Mouse (Mus musculus): Measurements from ENCODE around the gene Tulp4. TPM values are rescaled to one million over a fixed set of nuclear protein-coding genes. Genes with fewer than 3 reads are reported as not detected.

Gene Tulp4
- polyA plus RNA-seq, 1 experiment from 2014 or later, result 33.6 TPM

GRCm38 (mm10) chr17:6115085-6115484, 8.8 kb downstream of the Tulp4 start:
- H3K27me3 ChIP-seq (ENCODE audit: control insufficient read depth, insufficient read depth, low read length), result no peaks in the 10 kb centered on the region
- H3K9ac ChIP-seq (ENCODE audit: low read length), result no peak overlapping the region
- DNase-seq (ENCODE audit: low spot score) (no peak), ATAC-seq (ENCODE audit: low FRiP score, low TSS enrichment) (no peak)
- H3K9me3 ChIP-seq (ENCODE audit: control insufficient read depth, low read length), result no peaks in the 10 kb centered on the region
- 88% methylated on average over 9 of the region's 9 CpGs for WGBS
- TF ChIP-seq EP300 (optimal IDR thresholded peaks at IDR 0.05), result no peak
- no peak for TF ChIP-seq CTCF (IDR thresholded peaks at IDR 0.05; ENCODE audit: low read depth)
- no peaks in the 10 kb centered on the region for H3K36me3 ChIP-seq (ENCODE audit: control insufficient read depth, insufficient read depth, low read length)
- H3K4me1 ChIP-seq (replicated peaks; ENCODE audit: control insufficient read depth, insufficient read depth), result no peaks in the 10 kb centered on the region
- H3K27ac ChIP-seq (replicated peaks), result no peak overlapping the region
- H3K4me2 ChIP-seq (replicated peaks; ENCODE audit: low read depth), result no peak overlapping the region
- no peak overlapping the region for H3K4me3 ChIP-seq (ENCODE audit: low read depth, low read length)

DNA sequence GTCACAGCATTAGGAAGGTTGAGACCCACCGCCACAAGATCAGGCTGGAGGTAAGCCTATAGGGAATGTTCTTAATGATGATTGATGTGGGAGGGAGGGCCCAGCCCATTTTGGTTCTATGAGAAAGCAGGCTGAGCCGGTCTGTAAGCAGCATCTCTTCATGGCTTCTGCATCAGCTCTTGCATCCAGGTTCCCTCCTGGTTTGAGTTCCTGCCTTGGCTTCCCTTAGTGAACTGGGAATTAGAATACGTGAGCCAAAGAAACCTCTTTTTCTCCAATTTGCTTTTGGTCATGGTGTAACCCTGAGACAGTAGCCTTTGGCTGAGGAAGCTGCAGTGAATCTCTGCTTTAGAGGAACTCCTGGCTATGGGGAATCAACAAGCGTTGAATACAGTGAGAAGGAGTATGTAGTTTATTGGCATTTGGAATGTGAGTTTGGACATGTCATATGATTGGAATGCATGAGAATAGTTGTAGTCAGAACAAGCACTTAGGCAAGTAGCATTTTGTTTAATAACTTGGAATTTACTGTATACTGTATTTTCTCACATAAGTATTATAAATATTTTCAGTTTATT, 11.0 kb downstream of the Tulp4 start:
- ATAC-seq (ENCODE audit: low FRiP score, low TSS enrichment) (no peak), DNase-seq (ENCODE audit: low spot score) (no peak)
- Histone ChIP-seq H3K4me1 (replicated peaks; ENCODE audit: control insufficient read depth, insufficient read depth) (no peaks in the 10 kb centered on the region), H3K27me3 (ENCODE audit: control insufficient read depth, insufficient read depth, low read length) (no peaks in the 10 kb centered on the region), H3K4me3 (ENCODE audit: low read depth, low read length) (no peak overlapping the region), H3K4me2 (replicated peaks; ENCODE audit: low read depth) (no peak overlapping the region), H3K9me3 (ENCODE audit: control insufficient read depth, low read length) (no peaks in the 10 kb centered on the region), H3K9ac (ENCODE audit: low read length) (no peak overlapping the region), H3K36me3 (ENCODE audit: control insufficient read depth, insufficient read depth, low read length) (0 out of 2 replicates have a peak, but pooled peaks cover 2% of the 10 kb centered on the region), H3K27ac (replicated peaks) (no peak overlapping the region)
- 56% methylated on average over 4 of the region's 4 CpGs for WGBS
- TF ChIP-seq EP300 (optimal IDR thresholded peaks at IDR 0.05), result no peak
- no peak for TF ChIP-seq CTCF (IDR thresholded peaks at IDR 0.05; ENCODE audit: low read depth)

DNA sequence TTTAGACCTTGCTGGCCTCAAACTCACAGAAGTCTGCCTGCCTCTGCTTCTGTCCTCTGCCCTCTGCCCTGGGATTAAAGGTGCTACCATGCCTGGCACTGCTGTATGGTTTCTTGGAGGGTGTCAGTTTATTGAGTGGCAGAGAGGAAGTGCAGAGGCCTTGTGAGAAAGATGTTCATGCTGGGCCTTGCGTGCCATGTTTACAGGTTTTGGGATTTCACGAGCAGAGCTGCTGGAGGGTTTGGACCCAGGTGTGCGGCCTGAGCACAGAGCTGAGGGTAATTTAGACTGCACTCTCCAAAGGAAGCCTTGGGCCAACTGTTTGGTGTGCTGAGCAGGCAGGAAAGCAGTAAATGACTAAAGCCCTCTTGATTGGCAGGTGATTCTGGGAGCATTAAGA, 11.7 kb downstream of the Tulp4 start:
- ATAC-seq (ENCODE audit: low FRiP score, low TSS enrichment) (no peak), DNase-seq (ENCODE audit: low spot score) (no peak)
- Histone ChIP-seq H3K27me3 (ENCODE audit: control insufficient read depth, insufficient read depth, low read length) (no peaks in the 10 kb centered on the region), H3K4me3 (ENCODE audit: low read depth, low read length) (no peak overlapping the region), H3K4me1 (replicated peaks; ENCODE audit: control insufficient read depth, insufficient read depth) (no peaks in the 10 kb centered on the region), H3K9ac (ENCODE audit: low read length) (no peak overlapping the region), H3K9me3 (ENCODE audit: control insufficient read depth, low read length) (no peaks in the 10 kb centered on the region), H3K4me2 (replicated peaks; ENCODE audit: low read depth) (no peak overlapping the region), H3K27ac (replicated peaks) (no peak overlapping the region), H3K36me3 (ENCODE audit: control insufficient read depth, insufficient read depth, low read length) (peaks cover 5% of the 10 kb centered on the region; the same call in 1 of the 2 replicates)
- TF ChIP-seq CTCF (IDR thresholded peaks at IDR 0.05; ENCODE audit: low read depth), result no peak
- TF ChIP-seq EP300 (optimal IDR thresholded peaks at IDR 0.05), result no peak
- WGBS, result 64% methylated on average over 3 of the region's 3 CpGs

GRCm38 (mm10) chr17:6118861-6119260, 12.6 kb downstream of the Tulp4 start:
- Histone ChIP-seq H3K4me2 (replicated peaks; ENCODE audit: low read depth) (no peak overlapping the region), H3K27me3 (ENCODE audit: control insufficient read depth, insufficient read depth, low read length) (no peaks in the 10 kb centered on the region), H3K9me3 (ENCODE audit: control insufficient read depth, low read length) (no peaks in the 10 kb centered on the region), H3K9ac (ENCODE audit: low read length) (no peak overlapping the region), H3K4me1 (replicated peaks; ENCODE audit: control insufficient read depth, insufficient read depth) (no peaks in the 10 kb centered on the region), H3K36me3 (ENCODE audit: control insufficient read depth, insufficient read depth, low read length) (peaks cover 9% of the 10 kb centered on the region; the same call in 1 of the 2 replicates), H3K27ac (replicated peaks) (no peak overlapping the region), H3K4me3 (ENCODE audit: low read depth, low read length) (no peak overlapping the region)
- ATAC-seq (ENCODE audit: low FRiP score, low TSS enrichment) (no peak), DNase-seq (ENCODE audit: low spot score) (no peak)
- TF ChIP-seq CTCF (IDR thresholded peaks at IDR 0.05; ENCODE audit: low read depth), result no peak
- no peak for TF ChIP-seq EP300 (optimal IDR thresholded peaks at IDR 0.05)
- WGBS, result 80% methylated on average over 4 of the region's 4 CpGs

- Histone ChIP-seq H3K4me1 (replicated peaks; ENCODE audit: control insufficient read depth, insufficient read depth) (no peaks in the 10 kb centered on the region), H3K4me2 (replicated peaks; ENCODE audit: low read depth) (no peak overlapping the region), H3K9me3 (ENCODE audit: control insufficient read depth, low read length) (no peaks in the 10 kb centered on the region), H3K4me3 (ENCODE audit: low read depth, low read length) (no peak overlapping the region), H3K27ac (replicated peaks) (no peak overlapping the region), H3K9ac (ENCODE audit: low read length) (no peak overlapping the region), H3K36me3 (ENCODE audit: control insufficient read depth, insufficient read depth, low read length) (peaks cover 12% of the 10 kb centered on the region), H3K27me3 (ENCODE audit: control insufficient read depth, insufficient read depth, low read length) (no peaks in the 10 kb centered on the region)
- WGBS, result 88% methylated on average over 4 of the region's 4 CpGs
- DNase-seq (ENCODE audit: low spot score) (no peak), ATAC-seq (ENCODE audit: low FRiP score, low TSS enrichment) (no peak)
- TF ChIP-seq CTCF (IDR thresholded peaks at IDR 0.05; ENCODE audit: low read depth), result no peak
These were observed 17.5 kb downstream of the Tulp4 start for GRCm38 (mm10) chr17:6123776-6124175.

DNA sequence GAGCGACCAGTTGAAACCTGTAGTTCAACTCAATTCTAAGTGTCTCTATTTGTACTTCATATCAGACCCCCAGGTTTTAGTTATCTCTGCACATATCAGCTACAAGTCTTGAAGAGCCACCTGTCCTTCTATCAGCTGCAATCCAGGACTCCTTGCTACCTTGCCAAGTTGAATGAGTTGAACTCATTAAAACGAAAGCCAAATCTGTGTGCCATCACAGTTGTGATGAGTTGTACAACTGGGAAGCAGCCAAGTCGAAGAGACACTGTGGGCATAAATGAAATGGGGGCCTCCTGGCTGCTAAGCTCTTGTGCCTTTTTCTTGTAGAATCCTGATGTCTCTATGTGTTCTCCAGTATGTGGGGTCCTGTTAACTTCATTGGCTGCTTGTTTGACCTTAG, 19.2 kb downstream of the Tulp4 start:
- Histone ChIP-seq H3K4me2 (replicated peaks; ENCODE audit: low read depth) (no peak overlapping the region), H3K4me3 (ENCODE audit: low read depth, low read length) (no peak overlapping the region), H3K27me3 (ENCODE audit: control insufficient read depth, insufficient read depth, low read length) (no peaks in the 10 kb centered on the region), H3K9me3 (ENCODE audit: control insufficient read depth, low read length) (no peaks in the 10 kb centered on the region), H3K27ac (replicated peaks) (no peak overlapping the region), H3K4me1 (replicated peaks; ENCODE audit: control insufficient read depth, insufficient read depth) (no peaks in the 10 kb centered on the region), H3K36me3 (ENCODE audit: control insufficient read depth, insufficient read depth, low read length) (peaks cover 12% of the 10 kb centered on the region), H3K9ac (ENCODE audit: low read length) (no peak overlapping the region)
- TF ChIP-seq EP300 (optimal IDR thresholded peaks at IDR 0.05) (no peak), CTCF (IDR thresholded peaks at IDR 0.05; ENCODE audit: low read depth) (no peak)
- ATAC-seq (ENCODE audit: low FRiP score, low TSS enrichment) (no peak), DNase-seq (ENCODE audit: low spot score) (no peak)
- 90% methylated on average over 3 of the region's 3 CpGs for WGBS

All from stomach, postnatal 0 days (tissue).